Mouse (Mus musculus) forebrain, embryonic 16.5 days (tissue): ENCODE results near the gene Chrm3. TPM values are rescaled to one million over a fixed set of nuclear protein-coding genes. Genes with fewer than 3 reads are reported as not detected.

ENCODE experiments used
- ATAC-seq: fragments of 200-750 bp; cut with Nextera tagmentation; 2 replicates; pipeline ENCODE4 v1.8.0; 2017; ENCODE audit warnings: mild to moderate bottlenecking, moderate library complexity
- H3K27ac ChIP-seq: fragments of 300-500 bp; sonication (generic); 2 replicates; pipeline ENCODE4 v1.5.1; 2014; ENCODE audit warnings: low read length, control low read depth
- H3K27me3 ChIP-seq: fragments of 300-500 bp; sonication (generic); replicated peaks from 2 replicates; pipeline ENCODE4 v1.6.1; 2014; ENCODE audit warnings: low read length; ENCODE audit not compliant: control insufficient read depth, insufficient read depth
- H3K36me3 ChIP-seq: fragments of 300-500 bp; sonication (generic); 2 replicates; pipeline ENCODE4 v1.6.1; 2014; ENCODE audit not compliant: control insufficient read depth, insufficient read depth
- H3K4me1 ChIP-seq: fragments of 300-500 bp; sonication (generic); replicated peaks from 2 replicates; pipeline ENCODE4 v1.6.1; 2014; ENCODE audit warnings: low read length; ENCODE audit not compliant: control insufficient read depth, insufficient read depth
- H3K4me2 ChIP-seq: fragments of 300-500 bp; sonication (generic); 2 replicates; pipeline ENCODE4 v1.6.1; 2014; ENCODE audit warnings: mild to moderate bottlenecking, low read length, control low read depth
- H3K4me3 ChIP-seq: fragments of 300-500 bp; sonication (generic); replicated peaks from 2 replicates; pipeline ENCODE4 v1.5.1; 2014; ENCODE audit warnings: mild to moderate bottlenecking, low read length, control low read depth
- H3K9ac ChIP-seq: fragments of 300-500 bp; sonication (generic); replicated peaks from 2 replicates; pipeline ENCODE4 v1.6.1; 2014; ENCODE audit warnings: low read depth, low read length, control low read depth
- H3K9me3 ChIP-seq: fragments of 300-500 bp; sonication (generic); 2 replicates; pipeline ENCODE4 v1.6.1; 2016; ENCODE audit warnings: low read length; ENCODE audit not compliant: control insufficient read depth
- WGBS: fragments of 180-500 bp; shearing (Covaris S2); extraction: QIAGEN DNeasy Blood & Tissue Kit; methylation state at CpG from one replicate; pipeline ENCODE4 v1.1.7; 2014; 5-methylcytosine and 5-hydroxymethylcytosine counted together
- polyA plus RNA-seq: library from polyadenylated mRNA; unstranded; fragments of >200 nt; fragmentation: Nextera tagmentation; extraction: Ambion mirVana; gene quantifications from 2 replicates; pipeline ENCODE4 v1.2.1, GENCODE M21; 2015

Gene Chrm3
- polyA plus RNA-seq, 1 experiment from 2014 or later, result 2.2 TPM

DNA sequence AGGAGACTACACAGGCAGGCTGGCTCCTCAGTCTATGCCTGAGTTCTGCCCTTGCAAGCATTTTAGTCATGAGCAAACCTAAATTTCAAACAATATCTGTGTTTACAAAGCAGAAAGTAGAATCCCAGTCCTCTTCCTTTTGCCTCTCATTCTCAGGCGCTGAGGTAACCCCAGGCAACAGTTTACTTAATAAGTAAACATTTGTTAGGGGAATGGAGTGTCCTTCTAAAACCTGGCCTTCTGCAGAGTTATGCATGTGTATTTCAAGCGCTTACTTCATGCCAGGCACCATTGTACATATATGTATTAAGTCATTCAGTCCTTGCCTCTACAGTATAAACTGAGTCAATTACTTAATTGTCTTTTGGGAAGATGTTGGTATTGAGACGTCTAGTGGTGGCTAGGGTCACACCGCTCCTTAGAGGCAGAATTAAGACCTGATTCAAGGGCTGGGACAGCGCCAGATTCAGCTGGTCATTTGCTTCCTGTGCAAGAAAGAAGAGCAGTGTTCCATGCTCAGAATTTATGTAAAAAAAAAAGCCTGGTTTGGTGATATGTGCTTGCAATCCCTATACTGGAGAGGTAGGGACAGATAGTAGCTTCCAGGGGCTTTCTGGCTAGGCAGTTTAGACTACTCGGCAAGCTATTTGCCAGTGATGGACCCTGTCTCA is 474.0 kb downstream of the Chrm3 start:
- H3K9me3 ChIP-seq, result no peaks in the 10 kb centered on the region
- no peak for ATAC-seq
- no peaks in the 10 kb centered on the region for H3K4me1 ChIP-seq
- 81% methylated on average over 6 of the region's 6 CpGs for WGBS
- H3K9ac ChIP-seq, result no peak overlapping the region
- H3K36me3 ChIP-seq, result no peaks in the 10 kb centered on the region
- H3K27me3 ChIP-seq, result no peaks in the 10 kb centered on the region
- H3K27ac ChIP-seq, result no peak overlapping the region
- no peak overlapping the region for H3K4me2 ChIP-seq
- no peak overlapping the region for H3K4me3 ChIP-seq

DNA sequence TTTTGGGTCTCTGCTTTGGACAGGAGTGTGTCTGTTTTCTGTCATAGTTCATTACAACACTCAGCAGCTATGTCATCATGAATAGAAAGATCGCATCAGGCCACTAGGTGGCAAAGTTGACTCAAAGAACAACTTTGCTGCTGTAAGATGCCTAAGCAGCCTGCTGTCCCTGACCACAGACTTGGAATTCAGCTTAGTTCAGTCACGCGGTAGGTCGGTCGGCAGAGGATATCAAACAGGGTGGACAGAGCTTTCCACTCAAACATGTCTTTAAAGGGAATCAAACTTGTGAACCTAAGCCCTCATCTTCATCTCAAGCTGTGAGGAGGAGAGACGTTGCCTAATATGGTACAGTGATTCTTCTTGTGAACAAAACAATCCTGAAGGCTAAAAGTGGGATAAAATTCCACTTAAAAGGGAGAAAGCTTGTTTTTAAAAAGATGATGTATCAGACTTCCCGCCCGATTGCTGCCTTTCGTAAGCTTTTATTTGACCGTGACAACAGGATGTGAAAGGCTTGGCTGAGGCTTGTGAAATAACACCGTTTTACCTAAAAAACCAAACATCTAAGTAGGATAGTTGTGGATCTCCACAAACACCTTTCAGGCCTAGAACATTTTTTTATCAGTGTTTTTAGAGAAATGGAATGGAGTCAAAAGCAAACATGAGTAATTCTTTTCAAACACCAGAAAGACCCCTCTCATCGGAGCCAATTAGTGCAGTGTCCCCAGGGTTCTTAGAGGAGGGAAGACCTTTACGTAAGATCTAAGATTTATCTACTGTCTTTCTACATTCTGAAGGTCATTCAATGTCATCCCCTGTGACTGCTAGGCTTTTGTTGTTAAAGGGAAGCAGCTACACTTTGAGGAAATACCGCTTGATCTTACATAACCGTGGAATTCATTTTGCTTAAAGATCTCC is 478.0 kb downstream of the Chrm3 start:
- Histone ChIP-seq H3K9me3 (no peaks in the 10 kb centered on the region), H3K27ac (no peak overlapping the region), H3K27me3 (no peaks in the 10 kb centered on the region), H3K4me3 (no peak overlapping the region), H3K9ac (no peak overlapping the region), H3K36me3 (no peaks in the 10 kb centered on the region), H3K4me1 (no peaks in the 10 kb centered on the region), H3K4me2 (no peak overlapping the region)
- peak; percentile 93 for ATAC-seq
- 49% methylated on average over 15 of the region's 15 CpGs for WGBS

DNA sequence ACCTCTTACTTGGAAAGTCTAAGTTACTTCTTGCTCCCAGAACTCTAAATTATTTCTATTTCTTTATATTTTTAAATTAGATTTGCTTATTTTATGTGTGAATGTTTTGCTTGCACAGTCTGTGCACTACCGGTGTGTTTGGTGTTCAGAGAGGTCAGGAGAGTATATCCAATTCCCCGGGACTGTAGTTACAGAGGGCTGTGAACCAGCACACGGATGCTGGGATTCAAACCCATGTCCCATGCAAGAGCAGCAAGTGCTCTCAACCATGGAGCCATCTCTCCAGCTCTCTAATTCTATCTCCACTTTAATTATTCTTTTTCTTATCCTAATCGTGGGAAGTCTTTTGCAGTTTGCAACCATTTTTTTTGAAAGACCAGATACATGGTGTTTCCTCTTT is 478.7 kb downstream of the Chrm3 start:
- H3K4me1 ChIP-seq, result no peaks in the 10 kb centered on the region
- no peak overlapping the region for H3K4me2 ChIP-seq
- no peak overlapping the region for H3K9ac ChIP-seq
- ATAC-seq, result no peak
- H3K9me3 ChIP-seq, result no peaks in the 10 kb centered on the region
- no peak overlapping the region for H3K4me3 ChIP-seq
- H3K27ac ChIP-seq, result no peak overlapping the region
- H3K27me3 ChIP-seq, result no peaks in the 10 kb centered on the region
- WGBS, result 68% methylated on average over 4 of the region's 4 CpGs
- H3K36me3 ChIP-seq, result no peaks in the 10 kb centered on the region

DNA sequence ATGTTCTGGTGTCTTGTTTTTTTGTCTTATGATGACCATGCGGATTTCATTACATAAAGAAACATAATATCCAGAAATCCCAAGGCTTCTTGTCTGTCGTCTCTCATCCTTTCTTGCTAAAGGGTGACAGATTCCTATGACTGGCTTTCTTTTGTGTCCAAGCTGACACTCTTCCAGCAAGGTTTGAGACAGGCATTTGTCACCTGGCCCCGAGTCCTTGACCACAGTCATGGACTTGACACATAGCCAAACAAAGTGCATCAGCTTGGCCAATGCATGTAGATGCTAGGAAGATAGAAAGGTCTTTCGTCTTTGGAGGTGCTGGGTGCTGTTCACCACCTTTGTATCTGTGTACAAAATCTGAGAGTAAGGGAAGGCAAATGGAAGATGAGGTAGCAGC is 480.2 kb downstream of the Chrm3 start:
- no peak overlapping the region for H3K4me2 ChIP-seq
- no peak overlapping the region for H3K4me3 ChIP-seq
- H3K9ac ChIP-seq, result no peak overlapping the region
- WGBS, result 89% methylated on average over 4 of the region's 4 CpGs
- no peaks in the 10 kb centered on the region for H3K9me3 ChIP-seq
- no peak overlapping the region for H3K27ac ChIP-seq
- ATAC-seq, result no peak
- no peaks in the 10 kb centered on the region for H3K36me3 ChIP-seq
- H3K27me3 ChIP-seq, result no peaks in the 10 kb centered on the region
- H3K4me1 ChIP-seq, result no peaks in the 10 kb centered on the region

DNA sequence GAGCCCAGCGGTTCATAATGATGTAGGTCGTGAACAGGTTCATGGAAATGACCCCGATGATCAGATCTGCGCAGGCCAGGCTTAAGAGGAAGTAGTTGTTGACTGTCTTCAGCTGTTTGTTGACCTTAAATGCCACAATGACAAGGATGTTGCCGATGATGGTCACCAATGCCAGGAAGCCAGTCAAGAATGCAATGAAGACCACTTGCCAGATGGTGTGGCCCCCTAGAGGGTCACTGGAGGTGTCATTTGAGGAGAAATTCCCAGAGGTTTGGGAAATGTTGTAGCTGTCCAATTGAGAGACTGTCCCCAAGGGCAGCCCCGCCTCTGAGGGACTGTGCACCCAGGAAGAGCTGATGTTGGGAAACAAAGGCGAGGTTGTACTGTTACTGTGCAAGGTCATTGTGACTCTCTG is 482.0 kb downstream of the Chrm3 start:
- no peak for ATAC-seq

DNA sequence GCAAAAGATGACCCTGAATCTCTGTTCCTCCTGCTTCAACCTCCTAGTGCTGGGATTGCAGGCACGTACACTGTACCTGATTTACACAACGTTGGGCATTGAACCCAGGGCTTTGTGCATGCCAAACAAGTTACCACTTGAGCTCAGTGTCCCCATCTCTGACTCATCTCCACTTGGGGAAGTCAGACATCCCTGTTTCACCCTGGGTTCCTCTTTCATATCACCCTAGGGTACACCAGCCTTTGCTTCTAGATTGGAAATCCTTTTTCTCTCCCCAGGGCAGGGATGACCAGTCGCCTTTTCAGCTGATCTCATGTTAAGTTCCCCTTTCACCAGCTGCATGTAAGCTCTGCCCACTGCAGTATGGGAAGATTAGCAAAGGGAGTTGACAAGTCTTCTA is 487.3 kb downstream of the Chrm3 start:
- no peak for ATAC-seq
- Histone ChIP-seq H3K27ac (no peak overlapping the region), H3K4me1 (no peaks in the 10 kb centered on the region), H3K27me3 (no peaks in the 10 kb centered on the region), H3K9ac (no peak overlapping the region), H3K4me3 (no peak overlapping the region), H3K4me2 (no peak overlapping the region), H3K36me3 (no peaks in the 10 kb centered on the region), H3K9me3 (no peaks in the 10 kb centered on the region)
- WGBS, result 80% methylated on average over 3 of the region's 3 CpGs

More for the DNA sequence above, 482.0 kb downstream of the Chrm3 start:
- Histone ChIP-seq H3K9me3 (no peaks in the 10 kb centered on the region), H3K4me2 (no peak overlapping the region), H3K4me1 (no peaks in the 10 kb centered on the region), H3K36me3 (no peaks in the 10 kb centered on the region), H3K27ac (no peak overlapping the region), H3K4me3 (no peak overlapping the region), H3K9ac (no peak overlapping the region), H3K27me3 (no peaks in the 10 kb centered on the region)
- WGBS, result 94% methylated on average over 7 of the region's 7 CpGs

DNA sequence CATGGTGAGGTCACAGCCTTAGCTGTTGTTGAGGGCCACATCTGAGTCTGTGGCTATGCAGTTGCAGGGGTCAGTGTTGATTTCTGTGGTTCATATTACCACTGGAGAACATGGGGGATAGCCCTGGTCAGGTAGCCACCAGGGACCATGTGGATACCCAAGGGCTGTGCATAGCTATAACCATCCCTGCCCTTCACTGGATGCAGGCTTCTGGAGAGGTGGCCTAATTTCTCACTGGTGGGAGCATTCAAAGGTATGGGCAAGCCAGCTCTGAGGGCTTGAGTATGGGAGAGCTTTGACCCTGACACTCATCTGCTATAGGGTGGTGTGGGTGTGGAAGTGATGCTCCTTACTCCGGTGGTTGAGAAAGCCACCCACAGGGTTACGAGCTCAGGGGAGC is 494.5 kb downstream of the Chrm3 start:
- no peak overlapping the region for H3K9ac ChIP-seq
- no peaks in the 10 kb centered on the region for H3K36me3 ChIP-seq
- no peak overlapping the region for H3K4me2 ChIP-seq
- no peaks in the 10 kb centered on the region for H3K9me3 ChIP-seq
- no peaks in the 10 kb centered on the region for H3K4me1 ChIP-seq
- H3K27me3 ChIP-seq, result no peaks in the 10 kb centered on the region
- no peak for ATAC-seq
- H3K4me3 ChIP-seq, result no peak overlapping the region
- H3K27ac ChIP-seq, result no peak overlapping the region
- WGBS, result 95% methylated on average over 2 of the region's 2 CpGs

DNA sequence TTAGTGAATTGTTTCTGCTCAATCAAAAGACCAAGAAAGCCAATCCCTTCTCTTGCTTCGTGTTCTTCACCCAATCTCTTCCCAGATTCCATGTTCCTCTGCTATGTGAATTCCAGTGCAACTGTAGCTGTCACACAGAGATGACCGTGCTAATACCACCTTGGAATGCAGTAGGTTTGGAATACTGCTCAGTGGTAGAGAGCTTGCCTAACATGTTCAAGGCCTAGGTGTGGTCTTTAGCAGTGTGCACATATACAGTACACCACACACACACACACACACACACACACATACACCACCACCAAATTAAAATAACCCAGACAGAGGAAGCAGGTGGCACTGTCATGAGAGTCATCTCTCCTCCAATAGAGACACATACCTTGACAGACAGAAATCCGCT is 513.1 kb downstream of the Chrm3 start:
- Histone ChIP-seq H3K36me3 (no peaks in the 10 kb centered on the region), H3K27me3 (no peaks in the 10 kb centered on the region), H3K27ac (no peak overlapping the region), H3K9ac (no peak overlapping the region), H3K4me2 (no peak overlapping the region), H3K4me1 (no peaks in the 10 kb centered on the region), H3K4me3 (no peak overlapping the region), H3K9me3 (no peaks in the 10 kb centered on the region)
- ATAC-seq, result no peak
- 62% methylated on average over 3 of the region's 3 CpGs for WGBS

DNA sequence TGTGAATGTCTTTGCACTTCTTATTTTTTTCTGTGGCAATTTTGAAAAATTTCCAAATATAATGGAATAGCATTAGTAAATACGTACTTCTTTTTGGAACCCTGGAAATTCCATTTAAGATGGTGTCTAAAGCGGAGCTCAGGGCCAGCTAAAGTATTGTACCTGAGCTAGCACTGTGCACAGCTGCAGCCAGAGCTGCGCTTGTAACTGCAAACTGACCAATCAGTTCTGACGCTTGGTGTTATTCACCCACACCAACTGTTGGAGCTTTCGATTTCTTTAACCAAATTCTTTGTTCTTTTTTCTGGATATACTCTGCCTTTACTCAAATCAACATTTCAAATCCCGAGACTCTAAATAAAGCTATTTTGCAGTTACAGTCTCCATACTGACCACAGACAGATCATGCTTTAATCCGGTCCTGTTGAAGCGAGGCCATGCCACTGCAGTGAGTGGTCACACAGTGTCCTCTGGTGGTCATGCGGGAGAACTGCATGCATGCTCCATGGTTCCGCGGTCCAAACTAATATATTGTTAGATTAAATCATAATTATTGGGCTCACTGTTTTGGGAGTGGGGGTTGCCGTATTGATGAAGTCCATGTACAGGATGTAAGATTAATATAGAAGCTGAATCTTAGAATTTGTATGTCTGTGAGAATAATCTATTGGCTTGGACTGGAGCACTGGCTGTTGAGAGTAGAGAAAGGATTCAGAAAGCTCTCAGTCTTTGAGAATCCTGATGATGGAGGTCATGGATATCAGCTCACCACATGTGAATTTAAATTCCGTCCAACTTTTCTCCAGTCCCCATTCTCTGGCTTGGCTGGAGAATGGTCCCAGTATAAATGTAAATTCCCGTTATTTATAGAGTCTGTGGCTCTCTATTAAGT is 513.9 kb downstream of the Chrm3 start:
- H3K4me2 ChIP-seq, result peak overlapping the region; percentile 12; the same call in 1 of the 2 replicates
- H3K4me3 ChIP-seq, result no peak overlapping the region
- H3K36me3 ChIP-seq, result no peaks in the 10 kb centered on the region
- ATAC-seq, result peak; percentile 91
- H3K9me3 ChIP-seq, result no peaks in the 10 kb centered on the region
- no peak overlapping the region for H3K27ac ChIP-seq
- no peaks in the 10 kb centered on the region for H3K4me1 ChIP-seq
- 27% methylated on average over 14 of the region's 14 CpGs for WGBS
- H3K27me3 ChIP-seq, result no peaks in the 10 kb centered on the region
- H3K9ac ChIP-seq, result no peak overlapping the region
